Mouse (Mus musculus) thymus, postnatal 0 days (tissue): ENCODE measurements at regions not wholly inside any gene's neighbourhood (a gene's known extent, or its start where the extent isn't known, plus 50 kb on each side); places are given as distances from the start of the nearest gene placed in this dataset.

Source experiments
- DNase-seq: peaks from one replicate; pipeline ENCODE4 v3.0.0-alpha.2; 2015; ENCODE audit warnings: low spot score

GRCm38 (mm10) chr3:41422615-41423579 lies 132.6 kb upstream of the Jade1 start:
- no peak for DNase-seq

- no peak for DNase-seq
Observed at GRCm38 (mm10) chr3:41413771-41414170, 141.8 kb upstream of the Jade1 start.

GRCm38 (mm10) chr3:41412698-41413097 lies 142.8 kb upstream of the Jade1 start:
- DNase-seq = no peak

GRCm38 (mm10) chr3:41408821-41409737 lies 146.5 kb upstream of the Jade1 start:
- DNase-seq = no peak

- peak; percentile 49 for DNase-seq
Observed at GRCm38 (mm10) chr3:41408423-41408820, 147.1 kb upstream of the Jade1 start.

GRCm38 (mm10) chr3:41407988-41408387 lies 147.5 kb upstream of the Jade1 start:
- no peak for DNase-seq

GRCm38 (mm10) chr3:41407520-41407919 lies 148.0 kb upstream of the Jade1 start:
- DNase-seq = no peak

- DNase-seq = no peak
Observed at GRCm38 (mm10) chr3:41401881-41402280, 153.7 kb upstream of the Jade1 start.

- no peak for DNase-seq
Observed at GRCm38 (mm10) chr3:41389868-41390267, 165.7 kb upstream of the Jade1 start.

GRCm38 (mm10) chr3:41387469-41388212 lies 167.9 kb upstream of the Jade1 start:
- DNase-seq = no peak

- DNase-seq = no peak
Observed at GRCm38 (mm10) chr3:41386299-41386698, 169.2 kb upstream of the Jade1 start.

GRCm38 (mm10) chr3:41384410-41384809 lies 171.1 kb upstream of the Jade1 start:
- DNase-seq = no peak

GRCm38 (mm10) chr3:41378576-41378975 lies 177.0 kb upstream of the Jade1 start:
- no peak for DNase-seq

- no peak for DNase-seq
Observed at GRCm38 (mm10) chr3:41377826-41378406, 177.6 kb upstream of the Jade1 start.

GRCm38 (mm10) chr3:41376848-41377582 lies 178.5 kb upstream of the Jade1 start:
- DNase-seq = no peak

- no peak for DNase-seq
Observed at GRCm38 (mm10) chr3:41375230-41375930, 180.2 kb upstream of the Jade1 start.

GRCm38 (mm10) chr3:41373198-41373597 lies 182.3 kb upstream of the Jade1 start:
- DNase-seq = no peak

GRCm38 (mm10) chr3:41368351-41369101 lies 187.0 kb upstream of the Jade1 start:
- no peak for DNase-seq

- DNase-seq = no peak
Observed at GRCm38 (mm10) chr3:41366764-41367163, 188.8 kb upstream of the Jade1 start.
